Mouse (Mus musculus) kidney, embryonic 15.5 days (tissue): ENCODE measurements around the gene Mitf. TPM values are rescaled to one million over a fixed set of nuclear protein-coding genes. Genes with fewer than 3 reads are reported as not detected.

Source experiments
- ATAC-seq: fragments of 200-750 bp; cut with Nextera tagmentation; replicated peaks from 2 replicates; pipeline ENCODE4 v1.8.0; 2017; ENCODE audit warnings: moderate TSS enrichment; ENCODE audit not compliant: low FRiP score
- H3K27ac ChIP-seq: fragments of 300-500 bp; sonication (generic); 2 replicates; pipeline ENCODE4 v1.5.1; 2015; ENCODE audit warnings: mild to moderate bottlenecking, inconsistent platforms
- H3K27me3 ChIP-seq: fragments of 300-500 bp; sonication (generic); 2 replicates; pipeline ENCODE4 v1.6.1; 2015; ENCODE audit warnings: inconsistent platforms
- H3K36me3 ChIP-seq: fragments of 300-500 bp; sonication (generic); 2 replicates; pipeline ENCODE4 v1.6.1; 2015; ENCODE audit warnings: inconsistent platforms
- H3K4me1 ChIP-seq: fragments of 300-500 bp; sonication (generic); 2 replicates; pipeline ENCODE4 v1.6.1; 2015; ENCODE audit warnings: inconsistent platforms
- H3K4me2 ChIP-seq: fragments of 300-500 bp; sonication (generic); 2 replicates; pipeline ENCODE4 v1.6.1; 2015; ENCODE audit warnings: moderate library complexity, mild to moderate bottlenecking, inconsistent platforms
- H3K4me3 ChIP-seq: fragments of 300-500 bp; sonication (generic); replicated peaks from 2 replicates; pipeline ENCODE4 v1.5.1; 2015; ENCODE audit warnings: mild to moderate bottlenecking, inconsistent platforms
- H3K9ac ChIP-seq: fragments of 300-500 bp; sonication (generic); 2 replicates; pipeline ENCODE4 v1.6.1; 2015; ENCODE audit warnings: mild to moderate bottlenecking, inconsistent platforms
- H3K9me3 ChIP-seq: fragments of 300-500 bp; sonication (generic); replicated peaks from 2 replicates; pipeline ENCODE4 v1.6.1; 2016; ENCODE audit warnings: inconsistent platforms
- WGBS: fragments of 180-500 bp; shearing (Covaris S2); methylation state at CpG from one replicate; pipeline ENCODE4 v1.1.7; 2015; ENCODE audit warnings: mixed read lengths; 5-methylcytosine and 5-hydroxymethylcytosine counted together
- polyA plus RNA-seq: library from polyadenylated mRNA; unstranded; fragments of >200 nt; fragmentation: Nextera tagmentation; extraction: Ambion mirVana; gene quantifications from 2 replicates; pipeline ENCODE4 v1.2.1, GENCODE M21; 2015

Gene Mitf
- polyA plus RNA-seq, 1 experiment from 2014 or later, result 3.4 TPM

GRCm38 (mm10) chr6:97921591-97921990 is 114.7 kb downstream of the Mitf start:
- WGBS, result 87% methylated on average over 6 of the region's 6 CpGs
- Histone ChIP-seq H3K27ac (no peak overlapping the region), H3K9me3 (no peaks in the 10 kb centered on the region), H3K4me1 (peaks cover 21% of the 10 kb centered on the region), H3K4me3 (no peak overlapping the region), H3K27me3 (no peaks in the 10 kb centered on the region), H3K4me2 (no peak overlapping the region), H3K36me3 (no peaks in the 10 kb centered on the region), H3K9ac (no peak overlapping the region)
- no peak for ATAC-seq

- H3K36me3 ChIP-seq, result no peaks in the 10 kb centered on the region
- H3K4me3 ChIP-seq, result no peak overlapping the region
- no peak overlapping the region for H3K27ac ChIP-seq
- peaks cover 5% of the 10 kb centered on the region for H3K4me1 ChIP-seq
- no peaks in the 10 kb centered on the region for H3K27me3 ChIP-seq
- H3K4me2 ChIP-seq, result no peak overlapping the region
- ATAC-seq, result no peak
- H3K9ac ChIP-seq, result no peak overlapping the region
- WGBS, result 89% methylated on average over 3 of the region's 3 CpGs
- H3K9me3 ChIP-seq, result no peaks in the 10 kb centered on the region
These were observed 117.4 kb downstream of the Mitf start for GRCm38 (mm10) chr6:97924221-97924620.

GRCm38 (mm10) chr6:97929051-97929450 is 122.2 kb downstream of the Mitf start:
- Histone ChIP-seq H3K36me3 (no peaks in the 10 kb centered on the region), H3K27me3 (no peaks in the 10 kb centered on the region), H3K9ac (no peak overlapping the region), H3K9me3 (no peaks in the 10 kb centered on the region), H3K4me2 (no peak overlapping the region), H3K27ac (peak overlapping the region; percentile 37; the same call in 1 of the 2 replicates), H3K4me1 (peaks cover 8% of the 10 kb centered on the region; the same call in 1 of the 2 replicates), H3K4me3 (no peak overlapping the region)
- ATAC-seq, result no peak
- 81% methylated on average over 3 of the region's 3 CpGs for WGBS

GRCm38 (mm10) chr6:97929466-97929865 is 122.6 kb downstream of the Mitf start:
- Histone ChIP-seq H3K9me3 (no peaks in the 10 kb centered on the region), H3K27ac (peak overlapping the region; percentile 37; the same call in 1 of the 2 replicates), H3K27me3 (no peaks in the 10 kb centered on the region), H3K9ac (no peak overlapping the region), H3K4me3 (no peak overlapping the region), H3K4me1 (peaks cover 8% of the 10 kb centered on the region; the same call in 1 of the 2 replicates), H3K4me2 (no peak overlapping the region), H3K36me3 (no peaks in the 10 kb centered on the region)
- 73% methylated on average over 7 of the region's 7 CpGs for WGBS
- no peak for ATAC-seq

GRCm38 (mm10) chr6:97937139-97937538 is 130.3 kb downstream of the Mitf start:
- Histone ChIP-seq H3K27me3 (no peaks in the 10 kb centered on the region), H3K9me3 (no peaks in the 10 kb centered on the region), H3K4me1 (no peaks in the 10 kb centered on the region), H3K27ac (no peak overlapping the region), H3K4me3 (no peak overlapping the region), H3K9ac (no peak overlapping the region), H3K36me3 (no peaks in the 10 kb centered on the region), H3K4me2 (no peak overlapping the region)
- no peak for ATAC-seq
- 77% methylated on average over 5 of the region's 5 CpGs for WGBS

- Histone ChIP-seq H3K4me2 (no peak overlapping the region), H3K27ac (no peak overlapping the region), H3K4me3 (no peak overlapping the region), H3K36me3 (no peaks in the 10 kb centered on the region), H3K27me3 (no peaks in the 10 kb centered on the region), H3K9ac (no peak overlapping the region), H3K4me1 (no peaks in the 10 kb centered on the region), H3K9me3 (no peaks in the 10 kb centered on the region)
- no peak for ATAC-seq
- 76% methylated on average over 11 of the region's 11 CpGs for WGBS
These were observed 131.2 kb downstream of the Mitf start for GRCm38 (mm10) chr6:97937897-97938614.

- Histone ChIP-seq H3K27me3 (no peaks in the 10 kb centered on the region), H3K9ac (no peak overlapping the region), H3K4me3 (no peak overlapping the region), H3K4me2 (no peak overlapping the region), H3K9me3 (no peaks in the 10 kb centered on the region), H3K36me3 (no peaks in the 10 kb centered on the region), H3K4me1 (no peaks in the 10 kb centered on the region), H3K27ac (no peak overlapping the region)
- WGBS, result 84% methylated on average over 12 of the region's 12 CpGs
- no peak for ATAC-seq
These were observed 134.1 kb downstream of the Mitf start for GRCm38 (mm10) chr6:97940916-97941315.

GRCm38 (mm10) chr6:97950033-97950881 is 143.4 kb downstream of the Mitf start:
- H3K27me3 ChIP-seq, result no peaks in the 10 kb centered on the region
- no peak overlapping the region for H3K4me3 ChIP-seq
- H3K27ac ChIP-seq, result no peak overlapping the region
- no peaks in the 10 kb centered on the region for H3K4me1 ChIP-seq
- H3K4me2 ChIP-seq, result no peak overlapping the region
- no peaks in the 10 kb centered on the region for H3K36me3 ChIP-seq
- H3K9me3 ChIP-seq, result no peaks in the 10 kb centered on the region
- no peak for ATAC-seq
- WGBS, result 84% methylated on average over 13 of the region's 13 CpGs
- H3K9ac ChIP-seq, result no peak overlapping the region

- Histone ChIP-seq H3K4me2 (no peak overlapping the region), H3K27me3 (no peaks in the 10 kb centered on the region), H3K27ac (no peak overlapping the region), H3K9me3 (no peaks in the 10 kb centered on the region), H3K4me3 (no peak overlapping the region), H3K4me1 (no peaks in the 10 kb centered on the region), H3K9ac (no peak overlapping the region), H3K36me3 (no peaks in the 10 kb centered on the region)
- ATAC-seq, result no peak
- 80% methylated on average over 2 of the region's 2 CpGs for WGBS
These were observed 144.0 kb downstream of the Mitf start for GRCm38 (mm10) chr6:97950882-97951245.

GRCm38 (mm10) chr6:97951711-97952110 is 144.9 kb downstream of the Mitf start:
- Histone ChIP-seq H3K27me3 (no peaks in the 10 kb centered on the region), H3K4me1 (0 out of 2 replicates have a peak, but pooled peaks cover 6% of the 10 kb centered on the region), H3K4me2 (no peak overlapping the region), H3K4me3 (no peak overlapping the region), H3K9ac (no peak overlapping the region), H3K27ac (no peak overlapping the region), H3K9me3 (no peaks in the 10 kb centered on the region), H3K36me3 (no peaks in the 10 kb centered on the region)
- WGBS, result 59% methylated on average over 1 of the region's 1 CpGs
- ATAC-seq, result no peak

GRCm38 (mm10) chr6:97952845-97953244 is 146.0 kb downstream of the Mitf start:
- no peaks in the 10 kb centered on the region for H3K27me3 ChIP-seq
- no peak overlapping the region for H3K4me3 ChIP-seq
- H3K4me2 ChIP-seq, result no peak overlapping the region
- WGBS, result 82% methylated on average over 8 of the region's 8 CpGs
- no peaks in the 10 kb centered on the region for H3K9me3 ChIP-seq
- H3K4me1 ChIP-seq, result peaks cover 14% of the 10 kb centered on the region; the same call in 1 of the 2 replicates
- H3K36me3 ChIP-seq, result no peaks in the 10 kb centered on the region
- ATAC-seq, result no peak
- H3K9ac ChIP-seq, result no peak overlapping the region
- H3K27ac ChIP-seq, result no peak overlapping the region

GRCm38 (mm10) chr6:97956121-97956520 is 149.3 kb downstream of the Mitf start:
- Histone ChIP-seq H3K9ac (no peak overlapping the region), H3K4me2 (no peak overlapping the region), H3K4me3 (no peak overlapping the region), H3K36me3 (no peaks in the 10 kb centered on the region), H3K27me3 (no peaks in the 10 kb centered on the region), H3K9me3 (no peaks in the 10 kb centered on the region), H3K4me1 (peaks cover 15% of the 10 kb centered on the region; the same call in 1 of the 2 replicates), H3K27ac (peak overlapping the region; percentile 70)
- no peak for ATAC-seq
- 55% methylated on average over 6 of the region's 6 CpGs for WGBS
